Mouse (Mus musculus) intestine, postnatal 0 days (tissue): Measurements from ENCODE around the gene Irs3. TPM values are rescaled to one million over a fixed set of nuclear protein-coding genes. Genes with fewer than 3 reads are reported as not detected.

Experiments used
- ATAC-seq: fragments of 200-750 bp; cut with Nextera tagmentation; 2 replicates; pipeline ENCODE4 v1.8.0; 2017; ENCODE audit warnings: mild to moderate bottlenecking, moderate TSS enrichment, moderate library complexity
- H3K27ac ChIP-seq: fragments of 300-500 bp; sonication (generic); 2 replicates; pipeline ENCODE4 v1.5.1; 2014; ENCODE audit warnings: mild to moderate bottlenecking, low read depth, low read length, moderate library complexity
- H3K27me3 ChIP-seq: fragments of 300-500 bp; sonication (generic); replicated peaks from 2 replicates; pipeline ENCODE4 v1.6.1; 2014; ENCODE audit warnings: low read length, mixed read lengths; ENCODE audit not compliant: control insufficient read depth, insufficient read depth
- H3K36me3 ChIP-seq: fragments of 300-500 bp; sonication (generic); 2 replicates; pipeline ENCODE4 v1.6.1; 2014; ENCODE audit warnings: mild to moderate bottlenecking, moderate library complexity; ENCODE audit not compliant: control insufficient read depth, insufficient read depth
- H3K4me1 ChIP-seq: fragments of 300-500 bp; sonication (generic); replicated peaks from 2 replicates; pipeline ENCODE4 v1.6.1; 2014; ENCODE audit warnings: antibody characterized with exemption, low read length, mixed read lengths; ENCODE audit not compliant: control insufficient read depth, insufficient read depth
- H3K4me2 ChIP-seq: fragments of 300-500 bp; sonication (generic); replicated peaks from 2 replicates; pipeline ENCODE4 v1.6.1; 2014; ENCODE audit warnings: low read depth, mild to moderate bottlenecking, moderate library complexity
- H3K4me3 ChIP-seq: fragments of 300-500 bp; sonication (generic); 2 replicates; pipeline ENCODE4 v1.5.1; 2014; ENCODE audit warnings: low read depth, low read length
- H3K9ac ChIP-seq: fragments of 300-500 bp; sonication (generic); 2 replicates; pipeline ENCODE4 v1.6.1; 2014; ENCODE audit warnings: mild to moderate bottlenecking, low read depth, low read length
- H3K9me3 ChIP-seq: fragments of 300-500 bp; sonication (generic); 2 replicates; pipeline ENCODE4 v1.6.1; 2016; ENCODE audit warnings: mixed run types; ENCODE audit not compliant: control insufficient read depth
- CTCF ChIP-seq: sonication (generic); IDR thresholded peaks from 2 replicates; pipeline ENCODE4 v1.5.1; 2016; ENCODE audit warnings: low read depth, mild to moderate bottlenecking, control low read depth, antibody characterized with exemption, moderate library complexity
- WGBS: fragments of 180-500 bp; shearing (Covaris S2); extraction: QIAGEN DNeasy Blood & Tissue Kit; methylation state at CpG from one replicate; pipeline ENCODE4 v1.1.7; 2014; 5-methylcytosine and 5-hydroxymethylcytosine counted together
- polyA plus RNA-seq: library from polyadenylated mRNA; unstranded; fragments of >200 nt; fragmentation: Nextera tagmentation; extraction: Ambion mirVana; gene quantifications from 2 replicates; pipeline ENCODE4 v1.2.1, GENCODE M21; 2015

The Irs3 gene
- polyA plus RNA-seq = 0.09 and 0.18 TPM in 2 replicates

- H3K4me2 ChIP-seq = peak within 1 kb of the TSS; percentile 58
- H3K4me3 ChIP-seq = peak within 1 kb of the TSS; percentile 20
- no peaks in the 10 kb centered on the region for H3K4me1 ChIP-seq
- H3K36me3 ChIP-seq = peaks cover 22% of the 10 kb centered on the region
- H3K27ac ChIP-seq = no peak within 1 kb of the TSS
- WGBS = 35% methylated on average over 11 of the region's 11 CpGs
- H3K9me3 ChIP-seq = no peaks in the 10 kb centered on the region
- H3K9ac ChIP-seq = no peak within 1 kb of the TSS
- ATAC-seq = no peak
- no peak for TF ChIP-seq CTCF
- peaks cover 23% of the 10 kb centered on the region for H3K27me3 ChIP-seq
These were observed at the start of gene Irs3 for GRCm38 (mm10) chr5:137645652-137646091. Irs3 (minus strand) TSS chr5:137645714.

- Histone ChIP-seq H3K4me2 (no peak overlapping the region), H3K9ac (no peak overlapping the region), H3K4me1 (no peaks in the 10 kb centered on the region), H3K27me3 (no peaks in the 10 kb centered on the region), H3K9me3 (no peaks in the 10 kb centered on the region), H3K36me3 (no peaks in the 10 kb centered on the region), H3K4me3 (no peak overlapping the region), H3K27ac (no peak overlapping the region)
- 91% methylated on average over 3 of the region's 3 CpGs for WGBS
- TF ChIP-seq CTCF = no peak
- ATAC-seq = no peak
These were observed 49.3 kb upstream of the Irs3 start for GRCm38 (mm10) chr5:137694796-137695195.

- Histone ChIP-seq H3K27me3 (no peaks in the 10 kb centered on the region), H3K4me2 (no peak overlapping the region), H3K4me1 (no peaks in the 10 kb centered on the region), H3K9ac (no peak overlapping the region), H3K4me3 (no peak overlapping the region), H3K36me3 (no peaks in the 10 kb centered on the region), H3K27ac (no peak overlapping the region), H3K9me3 (no peaks in the 10 kb centered on the region)
- no peak for ATAC-seq
- TF ChIP-seq CTCF = no peak
- 56% methylated on average over 1 of the region's 1 CpGs for WGBS
These were observed 46.4 kb upstream of the Irs3 start for GRCm38 (mm10) chr5:137691881-137692280.

GRCm38 (mm10) chr5:137690531-137690930 is 45.0 kb upstream of the Irs3 start:
- Histone ChIP-seq H3K9me3 (no peaks in the 10 kb centered on the region), H3K4me2 (no peak overlapping the region), H3K4me3 (no peak overlapping the region), H3K4me1 (no peaks in the 10 kb centered on the region), H3K9ac (no peak overlapping the region), H3K36me3 (no peaks in the 10 kb centered on the region), H3K27ac (no peak overlapping the region), H3K27me3 (no peaks in the 10 kb centered on the region)
- ATAC-seq = no peak
- no peak for TF ChIP-seq CTCF
- WGBS = 60% methylated on average over 9 of the region's 9 CpGs

GRCm38 (mm10) chr5:137689974-137690373 is 44.5 kb upstream of the Irs3 start:
- no peak overlapping the region for H3K4me3 ChIP-seq
- WGBS = 80% methylated on average over 3 of the region's 3 CpGs
- no peaks in the 10 kb centered on the region for H3K36me3 ChIP-seq
- no peak for TF ChIP-seq CTCF
- no peaks in the 10 kb centered on the region for H3K27me3 ChIP-seq
- no peak overlapping the region for H3K4me2 ChIP-seq
- no peak overlapping the region for H3K27ac ChIP-seq
- ATAC-seq = no peak
- no peaks in the 10 kb centered on the region for H3K4me1 ChIP-seq
- H3K9ac ChIP-seq = no peak overlapping the region
- H3K9me3 ChIP-seq = no peaks in the 10 kb centered on the region

- no peaks in the 10 kb centered on the region for H3K27me3 ChIP-seq
- H3K4me2 ChIP-seq = no peak overlapping the region
- no peak for ATAC-seq
- no peak overlapping the region for H3K4me3 ChIP-seq
- H3K9me3 ChIP-seq = no peaks in the 10 kb centered on the region
- no peak overlapping the region for H3K9ac ChIP-seq
- H3K27ac ChIP-seq = no peak overlapping the region
- no peaks in the 10 kb centered on the region for H3K36me3 ChIP-seq
- 60% methylated on average over 6 of the region's 6 CpGs for WGBS
- no peak for TF ChIP-seq CTCF
- 0 out of 2 replicates have a peak, but pooled peaks cover 2% of the 10 kb centered on the region for H3K4me1 ChIP-seq
These were observed 40.7 kb upstream of the Irs3 start for GRCm38 (mm10) chr5:137686127-137686790.
